Mouse (Mus musculus) frontal cortex, adult (tissue): ENCODE results near the gene Bsn.
A peak's percentile ranks its signal among the peaks of the same experiment; 100 is the strongest.

Experiments
- ATAC-seq: cut with Nextera tagmentation; 2 replicates; pipeline ENCODE4 v1.9.2; 2017; ENCODE audit warnings: mild to moderate bottlenecking, moderate library complexity, mixed read lengths; ENCODE audit not compliant: low TSS enrichment

Gene Bsn

DNA sequence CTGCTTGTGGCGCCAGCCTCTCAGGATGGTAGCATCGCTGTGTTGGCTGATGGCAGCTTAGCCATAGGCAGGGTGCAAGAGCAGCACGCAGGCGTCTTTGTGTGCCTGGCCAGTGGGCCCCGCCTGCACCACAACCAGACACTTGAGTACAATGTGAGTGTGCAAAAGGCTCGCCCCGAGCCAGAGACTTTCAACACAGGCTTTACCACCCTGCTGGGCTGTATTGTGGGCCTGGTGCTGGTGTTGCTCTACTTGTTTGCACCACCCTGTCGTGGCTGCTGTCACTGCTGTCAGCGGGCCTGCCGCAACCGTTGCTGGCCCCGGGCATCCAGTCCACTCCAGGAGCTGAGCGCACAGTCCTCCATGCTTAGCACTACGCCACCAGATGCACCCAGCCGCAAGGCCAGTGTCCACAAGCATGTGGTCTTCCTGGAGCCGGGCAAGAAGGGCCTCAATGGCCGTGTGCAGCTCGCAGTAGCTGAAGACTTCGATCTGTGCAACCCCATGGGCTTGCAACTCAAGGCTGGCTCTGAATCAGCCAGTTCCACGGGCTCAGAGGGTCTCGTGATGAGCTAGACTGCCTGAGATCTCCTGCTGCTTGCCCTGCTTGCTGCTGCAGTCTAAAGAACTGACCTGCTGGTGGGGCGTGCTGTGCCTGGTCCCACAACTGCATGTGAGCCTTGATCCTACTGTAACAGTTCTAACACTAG is 135.7 kb downstream of the Bsn start:
- no peak for ATAC-seq

DNA sequence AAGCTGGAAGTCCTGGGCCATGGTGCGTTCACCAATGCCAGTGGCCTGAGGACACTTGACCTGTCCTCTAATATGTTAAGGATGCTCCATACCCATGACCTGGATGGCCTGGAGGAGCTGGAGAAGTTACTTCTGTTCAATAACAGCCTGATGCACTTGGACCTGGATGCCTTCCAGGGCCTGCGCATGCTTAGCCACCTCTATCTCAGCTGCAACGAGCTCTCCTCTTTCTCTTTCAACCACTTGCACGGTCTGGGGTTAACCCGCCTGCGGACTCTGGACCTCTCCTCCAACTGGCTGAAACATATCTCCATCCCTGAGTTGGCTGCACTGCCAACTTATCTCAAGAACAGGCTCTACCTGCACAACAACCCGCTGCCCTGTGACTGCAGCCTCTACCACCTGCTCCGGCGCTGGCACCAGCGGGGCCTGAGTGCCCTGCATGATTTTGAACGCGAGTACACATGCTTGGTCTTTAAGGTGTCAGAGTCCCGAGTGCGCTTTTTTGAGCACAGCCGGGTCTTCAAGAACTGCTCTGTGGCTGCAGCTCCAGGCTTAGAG is 136.4 kb downstream of the Bsn start:
- ATAC-seq, result no peak

DNA sequence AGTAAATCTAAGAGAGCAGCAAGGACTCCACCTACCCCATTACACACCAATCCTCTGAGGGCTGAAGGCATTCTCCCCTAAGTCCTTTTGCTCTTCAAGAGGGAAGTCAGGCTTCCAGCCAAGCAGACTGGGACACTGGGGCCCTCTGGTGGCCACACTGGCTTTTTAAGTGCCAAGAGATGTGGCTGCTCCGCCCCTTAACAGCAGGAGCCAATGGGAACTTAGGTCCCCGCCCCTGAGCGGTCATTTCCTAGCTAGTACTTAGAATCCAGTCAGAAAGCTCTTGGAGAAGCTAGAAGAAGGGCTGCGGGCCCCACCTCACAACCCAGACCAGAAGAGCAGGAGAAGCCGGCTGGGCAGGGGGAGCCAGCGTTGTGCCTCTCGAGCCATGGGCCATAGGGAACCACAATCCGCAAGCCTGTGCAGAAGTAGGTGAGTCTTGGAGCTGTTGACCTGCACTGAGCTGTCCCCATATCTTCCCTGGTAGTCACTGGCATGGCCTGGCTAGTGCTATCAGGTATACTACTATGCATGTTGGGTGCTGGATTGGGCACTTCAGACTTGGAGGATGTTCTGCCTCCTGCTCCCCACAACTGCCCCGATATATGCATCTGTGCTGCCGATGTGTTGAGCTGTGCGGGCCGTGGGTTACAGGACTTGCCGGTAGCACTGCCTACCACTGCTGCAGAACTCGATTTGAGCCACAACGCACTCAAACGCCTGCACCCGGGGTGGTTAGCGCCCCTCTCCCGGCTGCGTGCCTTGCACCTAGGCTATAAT is 137.1 kb downstream of the Bsn start, which contains the start of gene Amigo3:
Gene Amigo3 (plus strand): TSS at position 275 of the 780 bp plus-strand sequence.
- ATAC-seq, result peak; percentile 71

DNA sequence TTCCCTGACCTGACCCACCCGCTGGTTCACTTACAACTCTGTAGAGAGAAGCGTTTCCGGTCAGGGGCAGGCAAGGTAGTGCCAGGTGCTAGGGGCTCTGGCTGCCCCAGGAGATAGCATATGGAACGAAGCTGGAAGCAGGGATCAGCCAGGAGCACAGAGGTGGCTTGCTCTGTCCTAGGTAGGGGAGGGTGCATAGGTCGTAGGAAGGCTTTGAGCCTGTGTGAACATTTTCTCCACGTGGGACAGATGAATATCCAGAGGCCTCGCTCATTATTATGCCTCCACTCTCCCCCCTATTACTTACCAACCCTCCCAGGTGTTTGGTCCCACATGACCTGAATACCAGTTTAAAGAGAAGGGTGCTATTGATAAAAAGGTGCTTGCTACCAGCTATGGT is 137.8 kb downstream of the Bsn start:
- ATAC-seq, result no peak

GRCm38 (mm10) chr9:108051931-108052220 is 138.3 kb downstream of the Bsn start:
- no peak for ATAC-seq

- ATAC-seq, result no peak
Measured at GRCm38 (mm10) chr9:108051184-108051930, 138.8 kb downstream of the Bsn start.

DNA sequence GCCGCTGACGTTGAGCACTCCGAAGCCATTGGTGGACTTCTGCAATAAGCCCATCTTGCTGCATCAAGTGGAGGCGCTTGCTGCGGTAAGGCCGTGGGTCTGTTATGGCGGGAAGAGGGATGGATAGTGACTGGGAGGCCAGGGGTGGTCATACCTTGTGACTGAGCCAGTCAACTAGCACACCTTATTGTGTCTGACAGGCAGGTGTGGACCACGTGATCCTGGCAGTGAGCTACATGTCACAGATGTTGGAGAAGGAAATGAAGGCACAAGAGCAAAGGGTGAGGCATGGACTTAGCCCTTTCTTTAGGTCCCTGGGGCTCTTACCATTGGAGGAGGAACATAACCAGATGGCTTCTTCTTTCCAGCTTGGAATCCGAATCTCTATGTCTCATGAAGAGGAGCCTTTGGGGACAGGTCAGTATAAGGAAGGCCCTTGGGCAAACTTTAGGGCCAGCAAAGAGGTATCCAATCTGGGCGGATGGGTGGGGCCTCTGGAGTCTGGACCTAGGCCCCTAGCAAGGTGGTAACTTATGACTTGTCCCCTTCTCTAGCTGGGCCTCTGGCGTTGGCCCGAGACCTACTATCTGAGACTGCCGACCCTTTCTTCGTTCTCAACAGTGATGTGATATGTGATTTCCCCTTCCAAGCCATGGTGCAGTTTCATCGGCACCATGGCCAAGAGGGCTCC is 140.5 kb downstream of the Bsn start:
- no peak for ATAC-seq

DNA sequence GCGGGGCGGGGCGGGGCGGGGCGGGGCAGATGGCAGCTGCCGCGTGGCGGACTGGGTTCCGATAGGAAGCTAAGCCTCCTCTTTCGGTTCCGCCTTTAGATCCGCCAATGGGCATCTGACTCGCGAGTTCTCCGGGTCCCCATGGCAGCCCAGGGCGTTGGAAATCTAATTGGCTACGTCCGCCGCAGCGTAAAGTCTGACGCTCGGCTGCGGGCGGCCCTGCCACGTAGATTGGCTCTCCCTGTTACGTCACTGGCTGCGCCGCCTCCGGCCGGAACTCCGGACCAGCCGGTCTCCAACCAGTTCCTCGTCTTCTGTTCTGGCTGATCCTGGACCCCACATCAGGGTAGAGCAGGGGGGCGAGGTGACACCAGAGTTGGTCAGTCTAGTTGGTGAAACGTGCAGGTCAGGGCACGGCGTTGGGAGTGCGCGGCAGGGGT is 141.1 kb downstream of the Bsn start, which contains the start of gene Gmppb:
Gene Gmppb (plus strand): TSS at position 227 of the 440 bp plus-strand sequence.
- peak; percentile 85 for ATAC-seq

GRCm38 (mm10) chr9:108048566-108048955 is 141.6 kb downstream of the Bsn start:
- ATAC-seq, result no peak

GRCm38 (mm10) chr9:108047601-108048565 is 142.3 kb downstream of the Bsn start:
- ATAC-seq, result no peak

GRCm38 (mm10) chr9:108046582-108046981 is 143.6 kb downstream of the Bsn start:
- ATAC-seq, result no peak
